Mouse (Mus musculus) midbrain, embryonic 11.5 days (tissue): ENCODE data around the gene Gcfc2. TPM values are rescaled to one million over a fixed set of nuclear protein-coding genes. Genes with fewer than 3 reads are reported as not detected.

Experiments used
- ATAC-seq: fragments of 200-750 bp; cut with Nextera tagmentation; 2 replicates; pipeline ENCODE4 v1.8.0; 2017; ENCODE audit warnings: moderate TSS enrichment, moderate library complexity; ENCODE audit not compliant: low FRiP score
- DNase-seq: peaks from one replicate; pipeline ENCODE4 v3.0.0; 2015; ENCODE audit warnings: low spot score; ENCODE audit errors: missing footprints
- H3K27ac ChIP-seq: fragments of 300-500 bp; sonication (generic); 2 replicates; pipeline ENCODE4 v1.5.1; 2014; ENCODE audit warnings: low read depth, low read length
- H3K27me3 ChIP-seq: fragments of 300-500 bp; sonication (generic); 2 replicates; pipeline ENCODE4 v1.6.1; 2014; ENCODE audit warnings: mild to moderate bottlenecking, low read length, moderate library complexity, mixed read lengths; ENCODE audit not compliant: control insufficient read depth, insufficient read depth
- H3K36me3 ChIP-seq: fragments of 300-500 bp; sonication (generic); 2 replicates; pipeline ENCODE4 v1.6.1; 2014; ENCODE audit warnings: mild to moderate bottlenecking, low read length, moderate library complexity, mixed read lengths; ENCODE audit not compliant: control insufficient read depth, insufficient read depth
- H3K4me1 ChIP-seq: fragments of 300-500 bp; sonication (generic); 2 replicates; pipeline ENCODE4 v1.6.1; 2014; ENCODE audit warnings: low read length; ENCODE audit not compliant: control insufficient read depth, insufficient read depth
- H3K4me2 ChIP-seq: fragments of 300-500 bp; sonication (generic); 2 replicates; pipeline ENCODE4 v1.6.1; 2014; ENCODE audit warnings: mild to moderate bottlenecking, moderate library complexity
- H3K4me3 ChIP-seq: fragments of 300-500 bp; sonication (generic); 2 replicates; pipeline ENCODE4 v1.5.1; 2014; ENCODE audit warnings: low read depth, low read length
- H3K9ac ChIP-seq: fragments of 300-500 bp; sonication (generic); 2 replicates; pipeline ENCODE4 v1.6.1; 2014; ENCODE audit warnings: low read length
- H3K9me3 ChIP-seq: fragments of 300-500 bp; sonication (generic); 2 replicates; pipeline ENCODE4 v1.6.1; 2016; ENCODE audit warnings: low read length; ENCODE audit not compliant: control insufficient read depth
- WGBS: fragments of 180-500 bp; shearing (Covaris S2); extraction: QIAGEN DNeasy Blood & Tissue Kit; methylation state at CpG from one replicate; pipeline ENCODE4 v1.1.7; 2014; 5-methylcytosine and 5-hydroxymethylcytosine counted together
- microRNA counts: library from miRNA; unstranded; fragments of <30 nt; microRNA quantifications from one replicate; lab custom pipeline; 2015
- microRNA-seq: library from miRNA; unstranded; fragments of <30 nt; microRNA quantifications from one replicate; pipeline ENCODE4, GENCODE M21; 2017
- polyA plus RNA-seq: library from polyadenylated mRNA; unstranded; fragments of >200 nt; fragmentation: Nextera tagmentation; extraction: Ambion mirVana; gene quantifications from 2 replicates; pipeline ENCODE4 v1.2.1, GENCODE M21; 2014

The Gcfc2 gene
- polyA plus RNA-seq, 1 experiment from 2014 or later = 12.6 TPM

- no peak overlapping the region for H3K9ac ChIP-seq
- no peaks in the 10 kb centered on the region for H3K9me3 ChIP-seq
- H3K27me3 ChIP-seq = 0 out of 2 replicates have a peak, but pooled peaks cover 2% of the 10 kb centered on the region
- no peaks in the 10 kb centered on the region for H3K36me3 ChIP-seq
- H3K4me1 ChIP-seq = no peaks in the 10 kb centered on the region
- no peak overlapping the region for H3K27ac ChIP-seq
- H3K4me3 ChIP-seq = no peak overlapping the region
- ATAC-seq = peak; percentile 71
- no peak overlapping the region for H3K4me2 ChIP-seq
- peak; percentile 95 for DNase-seq
- under 1% methylated on average over 9 of the region's 9 CpGs for WGBS
Observed at GRCm38 (mm10) chr6:81987010-81987409, 63.5 kb downstream of the Gcfc2 start.

GRCm38 (mm10) chr6:81987580-81987979 is 64.1 kb downstream of the Gcfc2 start:
- WGBS = 68% methylated on average over 3 of the region's 3 CpGs
- Histone ChIP-seq H3K4me2 (no peak overlapping the region), H3K27me3 (0 out of 2 replicates have a peak, but pooled peaks cover 2% of the 10 kb centered on the region), H3K36me3 (no peaks in the 10 kb centered on the region), H3K9ac (no peak overlapping the region), H3K4me1 (no peaks in the 10 kb centered on the region), H3K9me3 (no peaks in the 10 kb centered on the region), H3K4me3 (no peak overlapping the region), H3K27ac (no peak overlapping the region)
- DNase-seq (no peak), ATAC-seq (no peak)

GRCm38 (mm10) chr6:81988341-81988740 is 64.9 kb downstream of the Gcfc2 start:
- Histone ChIP-seq H3K27me3 (0 out of 2 replicates have a peak, but pooled peaks cover 2% of the 10 kb centered on the region), H3K4me3 (no peak overlapping the region), H3K27ac (no peak overlapping the region), H3K9me3 (no peaks in the 10 kb centered on the region), H3K9ac (no peak overlapping the region), H3K4me2 (no peak overlapping the region), H3K4me1 (no peaks in the 10 kb centered on the region), H3K36me3 (no peaks in the 10 kb centered on the region)
- 92% methylated on average over 5 of the region's 5 CpGs for WGBS
- no peak for ATAC-seq
- DNase-seq = no peak

GRCm38 (mm10) chr6:81990049-81990810 is 66.8 kb downstream of the Gcfc2 start:
- 46% methylated on average over 20 of the region's 20 CpGs for WGBS
- ATAC-seq (no peak), DNase-seq (peak; percentile 91)
- Histone ChIP-seq H3K4me1 (no peaks in the 10 kb centered on the region), H3K4me3 (no peak overlapping the region), H3K36me3 (no peaks in the 10 kb centered on the region), H3K4me2 (no peak overlapping the region), H3K27ac (no peak overlapping the region), H3K9me3 (no peaks in the 10 kb centered on the region), H3K27me3 (0 out of 2 replicates have a peak, but pooled peaks cover 2% of the 10 kb centered on the region), H3K9ac (no peak overlapping the region)

MicroRNAs within 50 kb of the gene (microRNA counts, 519-probe panel; counts per million panel counts)
- not detected for microRNA mmu-miR-468 (lab: Ali Mortazavi, UCI)

Small RNA genes lying within 50 kb of the gene (microRNA-seq; reads per million reads assigned to microRNA genes)
- not detected for gene Mir468
- not detected for gene Mir7232

Other genes with a start within 250 kb of the Gcfc2 start
- 63.0 and 64.2 TPM in 2 replicates for gene Mrpl19, start 42.3 kb downstream of the Gcfc2 start, polyA plus RNA-seq
- gene Eva1a, start 117.4 kb downstream of the Gcfc2 start, polyA plus RNA-seq = 2.4 and 2.7 TPM in 2 replicates